Mouse (Mus musculus) spleen, postnatal 36 days (tissue): Measurements from ENCODE around the gene Mbnl1.

ENCODE experiments used
- DNase-seq, 2 experiments: peaks; one replicate each; pipeline ENCODE4 v3.0.0; 2022; ENCODE audit warnings: low spot score in 2 of 2, mixed read lengths in 1 of 2

Gene Mbnl1

GRCm38 (mm10) chr3:60568801-60569568, 96.4 kb downstream of the Mbnl1 start:
- DNase-seq = no peak

DNA sequence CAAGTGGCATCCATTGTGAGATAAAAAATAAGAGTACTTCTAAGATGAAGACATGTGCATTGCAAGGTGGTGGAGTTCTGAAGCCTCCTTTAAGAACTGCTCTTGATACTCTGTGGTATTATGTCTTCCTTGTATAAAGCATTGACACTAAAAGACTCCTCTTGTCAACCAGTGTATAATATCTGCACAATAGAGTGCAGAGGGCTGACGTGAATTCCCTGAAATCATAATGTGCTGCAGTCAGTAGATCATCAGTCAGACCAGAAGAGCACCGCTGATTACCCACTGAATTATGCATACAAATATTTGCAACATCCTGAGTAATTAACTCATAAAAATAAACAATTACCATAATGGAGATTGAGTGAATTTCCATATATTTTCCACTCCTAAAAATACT, 97.2 kb downstream of the Mbnl1 start:
- no peak for DNase-seq

DNA sequence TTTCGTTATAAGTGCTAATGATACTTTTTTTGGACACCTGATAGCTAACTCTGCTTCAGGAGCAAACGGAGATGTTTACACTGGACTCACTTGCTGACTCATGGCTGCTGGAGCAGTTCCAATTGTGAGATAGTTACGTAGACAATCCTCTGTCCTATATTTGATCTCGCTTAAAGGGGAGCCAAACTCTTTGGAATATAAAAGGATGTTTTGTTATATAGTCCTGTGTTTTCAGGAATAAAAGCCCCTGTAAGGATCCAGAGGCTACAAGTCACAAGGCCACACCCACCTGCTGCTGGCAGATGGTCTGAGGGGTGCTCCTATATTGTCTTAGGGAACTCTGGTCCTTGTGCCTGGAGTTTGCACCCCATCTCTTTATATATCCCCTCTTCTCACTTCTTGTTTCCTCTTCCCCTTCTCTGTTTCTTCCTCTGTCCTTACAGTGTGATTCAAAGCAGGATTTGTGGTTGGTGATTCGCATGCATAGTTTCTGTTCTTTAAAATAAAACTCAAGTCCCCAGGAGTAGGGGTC, 97.9 kb downstream of the Mbnl1 start:
- DNase-seq = peak; percentile 49 to 74

GRCm38 (mm10) chr3:60571493-60571892, 98.9 kb downstream of the Mbnl1 start:
- DNase-seq = no peak

DNA sequence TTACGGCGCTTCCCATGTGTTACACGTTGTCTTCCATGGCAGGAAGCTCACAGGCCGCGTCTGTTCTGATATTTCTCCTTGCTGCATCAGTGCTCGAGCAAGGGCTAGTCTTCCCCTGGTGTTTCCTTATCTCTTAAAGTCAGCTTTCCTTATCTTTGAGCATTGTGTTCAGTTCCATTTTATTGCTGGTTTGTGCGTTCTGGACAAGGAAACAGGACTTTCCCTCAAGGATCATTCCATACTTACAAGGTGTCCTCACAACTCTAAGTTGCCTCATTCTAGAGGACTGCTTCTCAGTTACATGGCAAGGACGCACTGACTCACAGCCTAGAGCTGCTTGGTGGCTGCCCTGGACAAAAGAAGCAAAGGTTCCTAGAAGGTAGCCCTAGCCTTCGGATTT, 101.6 kb downstream of the Mbnl1 start:
- DNase-seq = no peak

GRCm38 (mm10) chr3:60574849-60575524, 102.4 kb downstream of the Mbnl1 start:
- no peak for DNase-seq

- DNase-seq = peak in 1 of 2 experiments; percentile 25
Measured at GRCm38 (mm10) chr3:60575945-60576344, 103.3 kb downstream of the Mbnl1 start.

DNA sequence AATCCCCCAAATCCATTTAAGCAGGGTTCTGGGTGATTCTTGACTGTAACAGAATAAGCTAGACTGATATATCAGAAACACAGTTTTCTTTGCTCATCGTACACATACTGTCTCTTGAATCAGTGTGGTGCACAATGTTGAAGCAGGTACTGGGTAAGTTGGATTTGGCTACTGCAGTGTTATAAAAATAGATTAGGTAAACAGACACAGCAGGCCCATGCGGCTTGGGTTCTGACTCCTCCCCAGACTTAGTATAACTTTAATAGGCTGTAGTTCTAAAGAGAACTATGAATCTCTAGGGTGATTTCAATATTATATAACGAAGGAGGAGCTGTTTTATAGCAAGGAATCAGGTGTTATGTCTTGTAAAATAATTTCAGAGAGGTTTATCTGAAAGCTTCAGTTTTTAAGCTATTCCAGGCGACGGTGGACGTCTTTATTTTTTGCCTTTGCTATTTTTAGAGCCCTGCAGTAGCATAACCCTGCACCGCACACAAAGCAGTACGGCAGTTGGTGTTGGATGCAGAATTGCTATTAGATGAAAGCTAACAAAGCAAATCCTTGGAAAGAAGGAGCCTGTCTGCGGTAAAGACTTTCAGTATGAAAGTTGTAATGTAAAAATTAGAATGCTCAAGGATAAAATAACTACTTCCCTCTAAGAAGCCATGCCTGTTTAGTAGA, 103.9 kb downstream of the Mbnl1 start:
- DNase-seq = no peak

- no peak for DNase-seq
Measured at GRCm38 (mm10) chr3:60579880-60580279, 107.2 kb downstream of the Mbnl1 start.

DNA sequence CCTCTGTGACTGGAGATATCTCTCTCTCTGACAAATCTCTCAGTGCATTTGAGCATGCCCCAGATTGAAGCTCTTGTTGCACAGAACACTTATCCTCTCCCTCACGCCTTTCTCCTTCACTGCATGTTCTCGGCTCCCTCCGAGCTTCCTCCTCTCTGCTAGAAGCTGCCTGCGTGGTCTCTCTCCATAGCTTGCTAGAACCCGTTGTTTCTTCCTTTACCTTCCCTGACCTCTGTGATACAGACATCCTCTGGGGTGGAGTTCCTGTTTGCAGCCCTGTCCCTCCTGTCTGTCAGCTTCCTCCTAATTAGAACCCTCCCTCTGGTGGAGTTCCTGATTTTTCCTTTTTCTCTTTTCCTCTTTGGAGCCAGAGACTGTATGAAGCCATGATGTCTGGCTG, 108.1 kb downstream of the Mbnl1 start:
- DNase-seq = no peak

- no peak for DNase-seq
Measured at GRCm38 (mm10) chr3:60582154-60582553, 109.5 kb downstream of the Mbnl1 start.

- no peak for DNase-seq
Measured at GRCm38 (mm10) chr3:60582620-60583019, 110.0 kb downstream of the Mbnl1 start.

- DNase-seq = no peak
Measured at GRCm38 (mm10) chr3:60584704-60585103, 112.1 kb downstream of the Mbnl1 start.

DNA sequence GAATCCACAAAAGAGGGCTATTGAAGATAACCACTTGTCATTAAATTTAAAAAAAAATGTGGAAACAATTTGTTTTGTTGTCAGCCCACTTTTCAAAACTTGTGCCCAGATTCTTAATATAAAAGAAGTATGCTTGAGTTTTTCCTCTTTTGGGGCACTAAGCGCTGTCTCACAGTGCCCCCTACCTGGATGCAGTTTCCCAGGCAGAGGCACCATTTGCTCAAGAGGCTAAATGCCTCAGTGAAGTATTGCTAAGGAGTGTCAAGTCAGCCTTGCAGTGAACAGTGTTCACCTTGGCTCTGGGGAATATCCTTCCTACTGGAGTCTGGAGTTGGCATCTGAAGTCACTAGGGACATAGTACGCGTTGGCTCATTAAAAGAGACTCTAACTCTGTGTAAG, 113.4 kb downstream of the Mbnl1 start:
- no peak for DNase-seq

DNA sequence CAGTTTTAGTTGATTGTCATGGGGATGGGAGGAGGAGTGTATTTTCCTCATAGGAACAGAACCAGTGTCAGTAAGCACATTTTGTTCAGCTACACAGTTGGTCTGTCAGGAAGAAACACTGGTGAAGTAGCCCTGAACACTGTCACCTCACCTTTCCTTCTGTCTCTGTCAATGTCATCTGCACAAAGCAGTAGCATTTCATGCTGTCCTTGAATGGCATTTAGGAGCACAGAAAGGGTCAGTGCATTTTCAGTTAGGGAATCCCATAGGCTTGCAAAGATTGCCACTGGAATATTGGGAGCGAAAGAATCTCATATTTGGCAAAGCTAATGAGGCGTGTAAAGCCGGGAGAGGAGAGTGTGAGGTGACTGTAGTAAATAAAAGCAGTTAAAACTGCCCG, 114.5 kb downstream of the Mbnl1 start:
- no peak for DNase-seq

- peak; percentile 22 to 38 for DNase-seq
Measured at GRCm38 (mm10) chr3:60589361-60589760, 116.7 kb downstream of the Mbnl1 start.

DNA sequence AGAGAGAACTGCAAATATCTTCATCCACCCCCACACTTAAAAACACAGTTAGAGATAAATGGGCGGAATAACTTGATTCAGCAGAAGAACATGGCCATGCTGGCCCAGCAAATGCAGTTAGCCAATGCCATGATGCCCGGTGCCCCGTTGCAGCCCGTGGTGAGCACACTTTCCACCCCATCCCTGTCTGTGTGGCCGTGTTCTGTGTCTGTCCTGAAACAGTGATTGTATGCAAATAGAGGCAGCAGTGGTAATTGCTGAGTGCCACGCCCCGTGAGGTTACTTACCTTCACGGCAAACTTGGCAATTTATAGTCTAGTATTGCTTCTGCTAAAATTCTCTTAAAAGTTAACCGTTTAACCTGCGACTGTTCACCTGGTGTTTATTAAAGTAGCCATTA, 123.0 kb downstream of the Mbnl1 start:
- DNase-seq = no peak

GRCm38 (mm10) chr3:60596985-60597384, 124.4 kb downstream of the Mbnl1 start:
- DNase-seq = no peak

GRCm38 (mm10) chr3:60601686-60602085, 129.1 kb downstream of the Mbnl1 start:
- DNase-seq = peak; percentile 52 to 63

- DNase-seq = peak; percentile 24 to 36
Measured at GRCm38 (mm10) chr3:60602923-60603549, 130.4 kb downstream of the Mbnl1 start.

GRCm38 (mm10) chr3:60603637-60604036, 131.0 kb downstream of the Mbnl1 start:
- no peak for DNase-seq

- no peak for DNase-seq
Measured at GRCm38 (mm10) chr3:60604205-60604604, 131.6 kb downstream of the Mbnl1 start.
